12 mouse cellular contexts compared by ENCODE assay signal in genomic region chr7:99077234-99077633, GRCm38 (mm10).
A peak's percentile ranks its signal among the peaks of the same experiment; 100 is the strongest.
DNase-seq lines count a peak whose midpoint lies in the region; ATAC-seq and TF ChIP-seq lines count a peak whose summit lies in the region.
"Had no signal": no experiment of that assay in that cellular context is flagged by ENCODE, and none has a peak within 500 bp of the region (broad histone marks: within the 10 kb centered on the region; RNA-seq: fewer than 3 reads in every experiment).

No protein-coding gene starts in this region.

- no peaks in the 10 kb centered on the region for H3K36me3 ChIP-seq in kidney, embryonic 14.5 days (ENCODE audit: control insufficient read depth, insufficient read depth, low read length)
- H3K36me3 ChIP-seq in stomach, embryonic 15.5 days = no peaks in the 10 kb centered on the region
- no peaks in the 10 kb centered on the region for H3K36me3 ChIP-seq in hindbrain, postnatal 0 days (ENCODE audit: insufficient read depth, low read length)
- H3K36me3 ChIP-seq: hindbrain, embryonic 10.5 days; liver, embryonic 15.5 days had no signal

- no peak for TF ChIP-seq CTCF in hindbrain, postnatal 0 days (IDR thresholded peaks at IDR 0.05; ENCODE audit: low read depth)

- no peak overlapping the region for H3K9ac ChIP-seq in kidney, embryonic 14.5 days (ENCODE audit: low read depth, low read length)
- H3K9ac ChIP-seq in stomach, embryonic 15.5 days = no peak overlapping the region
- H3K9ac ChIP-seq in hindbrain, postnatal 0 days (replicated peaks; ENCODE audit: low read length) = no peak overlapping the region
- H3K9ac ChIP-seq: liver, embryonic 15.5 days had no signal

- H3K9me3 ChIP-seq in kidney, embryonic 14.5 days (ENCODE audit: control insufficient read depth, low read length) = no peaks in the 10 kb centered on the region
- no peaks in the 10 kb centered on the region for H3K9me3 ChIP-seq in stomach, embryonic 15.5 days
- no peaks in the 10 kb centered on the region for H3K9me3 ChIP-seq in hindbrain, postnatal 0 days (ENCODE audit: low read length)
- H3K9me3 ChIP-seq: hindbrain, embryonic 10.5 days; liver, embryonic 15.5 days had no signal

- intact Hi-C loops in heart, postnatal 10 days (cut with DNase I) = loop anchor here (5.0 kb wide), 2 partner anchors 180 to 335 kb away; no protein-coding TSS in a partner anchor

- no peak overlapping the region for H3K4me3 ChIP-seq in kidney, embryonic 14.5 days (ENCODE audit: low read length)
- no peak overlapping the region for H3K4me3 ChIP-seq in stomach, embryonic 15.5 days (replicated peaks)
- no peak overlapping the region for H3K4me3 ChIP-seq in hindbrain, postnatal 0 days (ENCODE audit: low read length)
- H3K4me3 ChIP-seq: erythroblast, embryonic 14.5 days; hindbrain, embryonic 10.5 days; liver, embryonic 15.5 days had no signal

- WGBS in kidney, embryonic 14.5 days = 38% methylated on average over 8 of the region's 8 CpGs
- 33% methylated on average over 8 of the region's 8 CpGs for WGBS in stomach, embryonic 15.5 days
- 78% methylated on average over 8 of the region's 8 CpGs for WGBS in hindbrain, postnatal 0 days

- H3K27me3 ChIP-seq in kidney, embryonic 14.5 days (ENCODE audit: control insufficient read depth, insufficient read depth, low read length) = no peaks in the 10 kb centered on the region
- H3K27me3 ChIP-seq in stomach, embryonic 15.5 days (replicated peaks) = no peaks in the 10 kb centered on the region
- no peaks in the 10 kb centered on the region for H3K27me3 ChIP-seq in hindbrain, postnatal 0 days (ENCODE audit: insufficient read depth, low read length)
- H3K27me3 ChIP-seq: liver, embryonic 15.5 days had no signal

- ATAC-seq in kidney, embryonic 14.5 days (ENCODE audit: low FRiP score, low TSS enrichment) = peak; percentile 53; the same call in 1 of the 2 replicates
- ATAC-seq in stomach, embryonic 15.5 days (ENCODE audit: insufficient read depth, low FRiP score, low read depth) = peak; percentile 82
- no peak for ATAC-seq in hindbrain, postnatal 0 days

- H3K27ac ChIP-seq in kidney, embryonic 14.5 days (ENCODE audit: low read depth, low read length) = peak overlapping the region; percentile 42; the same call in 1 of the 2 replicates
- peak overlapping the region; percentile 87 for H3K27ac ChIP-seq in stomach, embryonic 15.5 days
- no peak overlapping the region for H3K27ac ChIP-seq in hindbrain, postnatal 0 days
- H3K27ac ChIP-seq: hindbrain, embryonic 10.5 days; liver, embryonic 15.5 days had no signal

- no peak overlapping the region for H3K4me2 ChIP-seq in kidney, embryonic 14.5 days (replicated peaks; ENCODE audit: low read depth, low read length)
- H3K4me2 ChIP-seq in stomach, embryonic 15.5 days = peak overlapping the region; percentile 11; the same call in 1 of the 2 replicates
- H3K4me2 ChIP-seq in hindbrain, postnatal 0 days (ENCODE audit: low read depth, low read length) = no peak overlapping the region
- H3K4me2 ChIP-seq: liver, embryonic 15.5 days had no signal

- no peaks in the 10 kb centered on the region for H3K4me1 ChIP-seq in kidney, embryonic 14.5 days (ENCODE audit: control insufficient read depth, insufficient read depth, low read length)
- H3K4me1 ChIP-seq in stomach, embryonic 15.5 days = peaks cover 29% of the 10 kb centered on the region
- no peaks in the 10 kb centered on the region for H3K4me1 ChIP-seq in hindbrain, postnatal 0 days (ENCODE audit: insufficient read depth, low read length)

- no peak for DNase-seq in kidney, adult 9 months
- DNase-seq in ovary, postnatal 36 days (ENCODE audit: low spot score) = peak; percentile 35
- no peak for DNase-seq in ovary, postnatal 14 days (ENCODE audit: low spot score)
- peak; percentile 33 to 42 for DNase-seq in heart, postnatal 10 days
- no peak for DNase-seq in layer of hippocampus, postnatal 25 days (ENCODE audit: extremely low spot score in 1 of 2, low spot score in 1 of 2)
- DNase-seq in hindbrain, postnatal 0 days (ENCODE audit: low spot score) = no peak
- DNase-seq: cerebellum, adult 9-11 months had no signal

Comparison
In these comparisons a context has a peak if more than half of its experiments do, and no peak if none do; other contexts are left out.
1. DNase-seq: peak in ovary, postnatal 36 days (single experiment) and heart, postnatal 10 days (2 of 2); none in kidney, adult 9 months (single experiment), ovary, postnatal 14 days (single experiment), layer of hippocampus, postnatal 25 days (0 of 2) and hindbrain, postnatal 0 days (single experiment).